Mouse (Mus musculus): ENCODE data around the gene Hoxa6.

Gene Hoxa6

GRCm38 (mm10) chr6:52242801-52243332, 34.3 kb upstream of the Hoxa6 start:
- in situ Hi-C loops (cut with MboI; ENCODE audit: low sequenced_read_pairs), result no loop called here

DNA sequence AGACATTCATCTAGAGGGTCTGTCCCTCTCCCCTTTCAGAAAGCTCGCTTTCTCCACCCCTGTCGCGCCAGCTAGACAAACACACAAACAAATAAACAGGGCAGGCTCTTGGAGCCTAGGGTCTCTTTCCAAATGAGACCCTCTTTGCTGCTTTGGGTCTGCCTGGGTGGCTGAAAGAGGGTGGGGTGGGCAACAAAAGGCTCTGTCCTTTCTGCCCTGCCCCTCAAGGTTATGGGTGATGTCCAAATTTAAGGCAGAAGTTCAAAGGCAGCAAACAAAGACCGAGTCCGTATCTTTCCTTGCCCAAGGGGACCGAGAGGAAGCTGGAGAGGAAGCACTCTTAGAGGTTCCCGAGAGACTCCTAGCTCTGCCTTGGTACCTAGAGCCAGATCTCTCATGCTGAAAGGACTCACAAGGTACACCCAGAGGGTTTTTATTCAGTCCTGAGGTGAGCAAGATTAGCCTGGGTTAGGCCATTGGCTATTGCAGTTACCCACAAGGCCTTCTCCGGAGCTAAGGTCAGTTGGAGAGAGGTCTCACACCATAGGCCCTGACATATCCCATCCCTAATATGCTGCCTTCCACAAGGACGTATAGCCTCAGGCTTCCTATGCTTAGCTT, 32.6 kb upstream of the Hoxa6 start:
- in situ Hi-C loops (cut with MboI; ENCODE audit: low sequenced_read_pairs), result no loop called here

DNA sequence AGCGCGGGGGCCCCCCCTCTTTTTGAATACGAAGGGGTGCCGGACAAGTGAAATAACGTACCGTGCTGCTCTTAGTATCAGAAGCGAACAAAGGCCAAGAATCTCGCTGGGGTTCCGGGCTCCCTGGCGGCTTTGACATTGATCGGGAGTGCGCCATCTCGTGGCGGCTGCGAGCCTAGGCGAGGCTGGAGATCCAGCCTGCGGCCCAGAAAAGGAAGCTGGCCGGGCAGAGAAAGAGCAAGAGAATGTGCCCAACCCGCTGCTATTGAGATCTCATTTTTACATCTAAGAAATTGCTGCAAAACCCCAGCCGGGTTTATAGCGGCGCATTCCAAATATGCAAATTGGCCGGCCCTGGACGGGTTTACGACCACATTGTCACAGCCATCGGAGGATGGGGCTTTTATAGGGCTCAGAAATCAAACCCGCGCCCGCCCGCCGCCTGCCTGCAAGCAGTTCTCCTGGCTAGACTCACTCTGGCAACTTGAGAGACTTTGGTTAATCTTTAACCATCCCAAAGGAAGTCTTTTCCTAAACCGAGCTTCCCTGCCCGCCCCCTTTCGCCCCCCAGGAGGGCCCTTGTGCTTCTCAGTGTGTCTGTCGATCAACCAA, 32.0 kb upstream of the Hoxa6 start, which contains the start of gene Hoxa10:
Hoxa10 (minus strand) TSS at position 466 of the 612 bp plus-strand sequence.
- in situ Hi-C loops (cut with MboI; ENCODE audit: low sequenced_read_pairs), result no loop called here

DNA sequence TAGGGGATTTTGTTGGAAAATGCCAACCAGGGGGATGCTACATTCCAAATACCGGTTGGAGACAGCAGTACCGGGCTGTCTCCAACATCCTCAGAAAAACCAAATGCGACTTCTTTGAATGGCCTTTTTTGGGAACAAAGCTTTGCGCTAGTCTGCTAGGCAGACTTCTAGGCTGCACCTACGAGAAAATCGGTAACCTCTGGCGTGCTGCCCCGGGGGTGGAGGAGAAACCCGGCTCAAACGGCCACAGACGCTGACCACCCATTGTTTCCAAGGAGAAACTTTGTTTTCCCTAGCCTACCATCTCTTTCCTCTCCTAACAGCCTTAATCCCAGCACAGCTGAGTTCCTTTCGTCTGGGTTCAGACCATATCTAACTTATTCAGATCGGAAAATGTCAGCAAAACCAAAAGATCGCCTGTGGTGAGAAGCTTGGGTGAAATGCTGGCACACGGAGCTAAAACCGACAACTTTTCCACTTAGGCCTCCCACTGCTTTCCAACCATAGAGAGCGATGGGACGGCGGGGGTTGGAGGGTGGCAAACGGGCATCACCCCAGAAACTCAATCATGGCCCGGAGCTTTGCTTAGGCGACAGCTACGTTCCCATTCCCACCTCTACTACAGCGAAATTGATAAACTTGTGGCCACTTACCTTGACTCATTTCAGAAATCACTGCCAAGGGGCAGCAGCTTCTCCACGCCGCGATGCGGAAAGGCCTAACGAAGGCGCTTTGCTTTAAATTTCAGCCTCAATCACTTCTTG, 31.3 kb upstream of the Hoxa6 start:
- in situ Hi-C loops (cut with MboI; ENCODE audit: low sequenced_read_pairs), result no loop called here

- in situ Hi-C loops (cut with MboI; ENCODE audit: low sequenced_read_pairs), result no loop called here
These were observed 30.5 kb upstream of the Hoxa6 start for GRCm38 (mm10) chr6:52238976-52239375.

- in situ Hi-C loops (cut with MboI; ENCODE audit: low sequenced_read_pairs), result no loop called here
These were observed 29.6 kb upstream of the Hoxa6 start for GRCm38 (mm10) chr6:52238155-52238545.

- in situ Hi-C loops (cut with MboI; ENCODE audit: low sequenced_read_pairs), result no loop called here
These were observed 29.0 kb upstream of the Hoxa6 start for GRCm38 (mm10) chr6:52237346-52238154.

GRCm38 (mm10) chr6:52236806-52237205, 28.3 kb upstream of the Hoxa6 start:
- in situ Hi-C loops (cut with MboI; ENCODE audit: low sequenced_read_pairs), result no loop called here

GRCm38 (mm10) chr6:52235866-52236265, 27.3 kb upstream of the Hoxa6 start:
- in situ Hi-C loops (cut with MboI; ENCODE audit: low sequenced_read_pairs), result no loop called here

GRCm38 (mm10) chr6:52235267-52235666, 26.7 kb upstream of the Hoxa6 start:
- in situ Hi-C loops (cut with MboI; ENCODE audit: low sequenced_read_pairs), result no loop called here

GRCm38 (mm10) chr6:52234428-52235140, 26.1 kb upstream of the Hoxa6 start:
- in situ Hi-C loops (cut with MboI; ENCODE audit: low sequenced_read_pairs), result no loop called here

GRCm38 (mm10) chr6:52233546-52234427, 25.3 kb upstream of the Hoxa6 start:
- in situ Hi-C loops (cut with MboI; ENCODE audit: low sequenced_read_pairs), result no loop called here

- in situ Hi-C loops (cut with MboI; ENCODE audit: low sequenced_read_pairs), result no loop called here
These were observed 24.5 kb upstream of the Hoxa6 start for GRCm38 (mm10) chr6:52232984-52233545.

DNA sequence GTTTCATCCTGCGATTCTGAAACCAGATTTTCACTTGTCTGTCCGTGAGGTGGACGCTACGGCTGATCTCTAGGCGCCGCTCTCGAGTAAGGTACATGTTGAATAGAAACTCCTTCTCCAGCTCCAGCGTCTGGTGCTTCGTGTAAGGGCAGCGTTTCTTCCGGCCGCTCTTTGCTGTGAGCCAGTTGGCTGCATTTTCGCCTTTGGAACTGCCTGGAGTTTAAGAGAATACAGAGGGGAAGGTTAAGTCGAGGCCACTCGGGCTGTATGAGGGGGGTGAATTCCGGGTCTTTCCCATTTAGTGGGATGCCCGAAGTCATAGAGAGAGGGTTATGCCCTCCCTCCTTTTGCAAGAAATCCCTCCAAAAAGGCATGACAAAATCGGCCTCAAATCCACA, 24.0 kb upstream of the Hoxa6 start:
- in situ Hi-C loops (cut with MboI; ENCODE audit: low sequenced_read_pairs), result no loop called here

DNA sequence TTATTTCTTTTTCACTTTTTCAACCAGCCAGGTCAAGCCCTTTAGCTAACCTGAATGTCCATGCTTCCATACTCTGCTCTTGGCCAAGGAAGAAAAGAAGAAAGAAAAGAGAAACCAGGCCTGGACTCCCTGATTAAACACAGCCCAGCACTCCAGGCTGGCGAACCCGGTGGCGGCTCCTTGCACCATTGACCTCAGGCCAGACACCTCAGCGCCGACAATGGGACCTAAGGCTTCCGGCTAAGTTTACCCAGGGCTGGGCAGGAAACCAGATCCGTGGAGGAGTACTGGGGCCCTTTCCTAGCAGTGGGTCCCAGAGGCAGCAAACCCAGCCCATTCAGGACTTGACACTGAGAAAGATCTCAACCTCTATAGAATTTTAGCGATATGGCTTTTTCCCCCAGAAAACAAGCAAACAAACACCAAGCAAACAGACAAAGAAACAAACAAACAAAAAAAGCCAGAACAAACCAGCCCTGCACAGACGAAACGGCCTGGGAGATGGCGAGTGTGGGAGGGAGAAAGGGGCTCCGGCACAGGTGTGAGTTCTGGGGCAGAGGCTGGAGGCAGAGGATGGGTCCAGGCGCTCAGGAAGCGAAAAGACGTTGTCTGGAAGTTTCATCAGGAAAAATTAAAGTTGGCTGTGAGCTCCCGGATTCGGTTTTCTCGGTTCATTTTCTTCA, 23.5 kb upstream of the Hoxa6 start:
- in situ Hi-C loops (cut with MboI; ENCODE audit: low sequenced_read_pairs), result no loop called here

GRCm38 (mm10) chr6:52230516-52231165, 22.1 kb upstream of the Hoxa6 start, which contains the start of gene Hoxa9:
Gene Hoxa9, minus strand, starts transcription at chr6:52231089.
- in situ Hi-C loops (cut with MboI; ENCODE audit: low sequenced_read_pairs), result no loop called here

DNA sequence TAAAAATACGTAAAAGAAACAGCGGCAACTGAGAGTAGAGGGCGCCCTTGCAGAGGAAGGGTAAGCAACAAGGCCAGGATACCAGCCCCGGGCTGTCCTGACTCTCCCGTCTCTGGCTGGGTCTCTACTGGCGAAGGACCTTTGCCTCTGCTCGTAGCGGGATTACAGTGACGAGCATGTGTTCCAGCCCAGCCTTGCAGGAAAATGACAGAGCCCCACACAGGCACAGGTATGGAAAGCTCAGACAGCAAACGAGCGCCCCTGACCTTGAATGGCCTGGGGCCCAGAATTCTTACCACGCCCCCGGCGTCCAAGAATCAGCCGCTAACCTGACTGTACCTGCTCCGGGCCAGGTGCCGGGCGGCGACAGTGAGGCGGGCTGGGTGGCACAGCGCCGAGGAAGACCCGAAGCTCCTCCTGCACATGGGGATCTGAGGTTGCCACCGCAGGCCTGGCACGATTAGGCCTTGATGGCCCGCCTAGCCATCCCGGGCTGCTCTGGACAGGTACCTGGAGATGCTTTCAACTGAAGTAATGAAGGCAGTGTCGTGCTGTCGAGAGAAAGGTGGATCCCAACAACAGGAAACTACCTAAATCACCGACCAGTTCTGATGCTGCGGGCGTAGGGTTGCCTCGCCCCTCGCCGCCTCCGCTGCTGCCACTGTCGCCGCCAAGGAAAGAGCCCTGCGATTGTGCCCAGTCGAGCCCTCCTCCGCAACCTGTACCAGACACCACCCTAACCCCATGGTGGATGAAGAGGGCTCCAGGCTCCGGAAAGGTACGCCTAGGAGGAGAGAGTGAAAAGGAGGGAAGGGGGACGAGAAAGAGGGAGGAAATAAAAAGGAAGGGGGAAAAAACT, 21.3 kb upstream of the Hoxa6 start:
- in situ Hi-C loops (cut with MboI; ENCODE audit: low sequenced_read_pairs), result loop anchor here (10.0 kb wide), 1 partner anchor 1015 kb away; no protein-coding TSS in a partner anchor
